Mouse (Mus musculus) cerebellum, adult 8-10 months (tissue): ENCODE results near the gene Lrig1.
"Not testable (repeated sequence)": the region's sequence is repeated elsewhere in the genome, so short reads cannot be mapped to it uniquely, and the experiment has no call there.

Experiments used
- DNase-seq: peaks from one replicate; pipeline ENCODE4 v3.0.0; 2022

Gene Lrig1

GRCm38 (mm10) chr6:94558603-94559002 is 141.4 kb downstream of the Lrig1 start:
- not testable (repeated sequence) for DNase-seq
